Mouse (Mus musculus) left cerebral cortex, postnatal 4 days (tissue): Measurements from ENCODE around the gene Atrip. TPM values are rescaled to one million over a fixed set of nuclear protein-coding genes. Genes with fewer than 3 reads are reported as not detected.

ENCODE experiments used
- DNase-seq: peaks from one replicate; pipeline ENCODE4 v3.0.0-alpha.2; 2022
- intact Hi-C: fragments of 180-260 bp; cut with DNase I; formaldehyde crosslinking; loops from one replicate; pipeline ENCODE4 v1.15.1; 2025
- total RNA-seq, 2 experiments: library from RNA; stranded (reverse); gene quantifications; 2 replicates each; pipeline ENCODE4 v1.2.3; 2021

Gene Atrip
- total RNA-seq, 2 experiments from 2014 or later = 33.4 to 37.4 TPM

- DNase-seq = peak; percentile 66
- intact Hi-C loops = no loop called here
Observed at GRCm38 (mm10) chr9:109098969-109099368, 25.0 kb upstream of the Atrip start.

DNA sequence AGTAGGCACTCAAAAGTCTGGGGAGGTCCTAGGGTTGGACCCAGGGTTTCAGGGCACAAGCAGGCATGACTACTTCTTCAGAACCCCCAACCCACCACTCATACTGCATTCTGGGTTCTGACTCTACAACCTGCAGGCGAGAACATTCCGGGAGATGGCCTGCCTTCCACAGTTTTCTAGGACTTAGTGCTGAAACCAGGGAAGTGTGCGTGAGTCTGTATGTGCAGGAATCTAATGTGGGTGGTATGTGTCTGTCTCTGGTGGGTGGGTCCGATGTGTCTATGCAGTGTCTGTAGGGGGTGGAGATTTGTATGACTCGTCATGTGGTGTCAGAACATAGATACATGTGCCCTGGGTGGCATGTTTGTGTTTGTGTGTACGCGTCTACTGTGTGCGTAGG, 24.4 kb upstream of the Atrip start:
- no peak for DNase-seq
- intact Hi-C loops = no loop called here

- intact Hi-C loops = no loop called here
- DNase-seq = peak; percentile 77
Observed at GRCm38 (mm10) chr9:109097831-109098230, 23.9 kb upstream of the Atrip start.

GRCm38 (mm10) chr9:109097291-109097690, 23.4 kb upstream of the Atrip start:
- intact Hi-C loops = no loop called here
- no peak for DNase-seq

GRCm38 (mm10) chr9:109096856-109097255, 22.9 kb upstream of the Atrip start:
- intact Hi-C loops = no loop called here
- no peak for DNase-seq

DNA sequence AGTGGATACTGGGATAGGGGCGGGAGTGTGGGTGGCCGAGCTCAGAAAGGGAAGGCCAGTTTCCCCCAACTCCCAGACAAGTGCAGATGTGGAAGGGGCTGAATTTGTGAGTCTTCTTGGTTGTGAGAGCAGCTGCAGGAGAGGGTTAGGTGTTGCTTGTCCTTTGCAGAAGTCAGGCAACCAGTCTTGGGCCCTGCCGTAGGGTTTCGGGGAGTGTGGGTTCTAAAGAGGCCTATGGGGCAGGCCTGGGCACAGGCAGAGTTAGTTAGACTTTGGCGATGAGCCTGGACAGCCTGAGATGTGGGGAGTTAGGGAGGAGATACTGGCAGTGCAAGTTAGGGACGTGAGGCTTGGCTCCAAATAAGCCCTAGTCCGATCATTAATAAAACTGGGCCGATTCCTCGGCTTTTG, 22.3 kb upstream of the Atrip start:
- intact Hi-C loops = no loop called here

DNA sequence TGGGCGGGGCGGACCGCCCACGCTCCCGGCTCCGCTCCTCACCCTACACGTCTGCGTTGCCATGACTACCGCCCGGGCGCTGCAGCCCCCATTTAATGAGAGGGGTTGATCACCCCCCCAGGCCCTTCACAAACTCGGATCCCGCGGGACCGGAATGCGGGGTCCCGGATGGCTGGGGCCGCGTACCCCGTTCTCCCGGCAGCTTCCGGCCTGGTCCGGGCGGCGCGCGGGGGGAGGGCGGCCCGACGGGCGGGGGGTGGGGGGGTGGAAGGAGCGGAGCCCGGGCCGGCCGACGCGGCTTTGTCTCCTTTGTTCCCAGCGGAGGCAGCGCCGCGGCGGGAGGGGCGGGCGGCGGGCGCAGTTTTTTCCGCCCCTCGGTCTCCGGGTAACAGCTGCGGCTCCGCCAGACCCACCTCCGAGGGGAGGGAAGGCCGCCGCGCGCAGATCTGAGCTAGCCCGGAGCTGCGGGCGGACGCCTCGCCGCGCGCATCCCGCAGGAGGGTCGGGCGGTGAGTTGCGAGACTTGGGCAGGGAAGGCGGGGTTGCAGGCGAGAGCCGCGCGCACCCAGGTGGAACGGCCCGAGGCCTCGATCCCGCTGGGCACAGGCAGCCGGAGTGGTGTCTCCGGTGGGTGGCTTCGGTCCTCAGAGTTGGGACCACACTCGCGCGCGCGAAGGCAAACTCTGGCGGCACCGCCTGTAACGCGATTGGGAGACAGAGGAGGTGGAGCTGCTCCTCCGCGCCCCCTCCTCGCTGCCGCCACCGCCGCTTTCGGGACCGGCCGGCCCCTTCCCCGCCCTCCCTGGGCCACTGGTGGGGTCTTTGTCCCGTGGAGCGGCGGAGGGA, 21.4 kb upstream of the Atrip start, which contains the start of gene Plxnb1:
Gene Plxnb1, plus strand, starts transcription at position 253 of the 846 bp plus-strand sequence.
- intact Hi-C loops = no loop called here
- DNase-seq = peak; percentile 91

More for the DNA sequence above, 22.3 kb upstream of the Atrip start:
- DNase-seq = peak; percentile 43

DNA sequence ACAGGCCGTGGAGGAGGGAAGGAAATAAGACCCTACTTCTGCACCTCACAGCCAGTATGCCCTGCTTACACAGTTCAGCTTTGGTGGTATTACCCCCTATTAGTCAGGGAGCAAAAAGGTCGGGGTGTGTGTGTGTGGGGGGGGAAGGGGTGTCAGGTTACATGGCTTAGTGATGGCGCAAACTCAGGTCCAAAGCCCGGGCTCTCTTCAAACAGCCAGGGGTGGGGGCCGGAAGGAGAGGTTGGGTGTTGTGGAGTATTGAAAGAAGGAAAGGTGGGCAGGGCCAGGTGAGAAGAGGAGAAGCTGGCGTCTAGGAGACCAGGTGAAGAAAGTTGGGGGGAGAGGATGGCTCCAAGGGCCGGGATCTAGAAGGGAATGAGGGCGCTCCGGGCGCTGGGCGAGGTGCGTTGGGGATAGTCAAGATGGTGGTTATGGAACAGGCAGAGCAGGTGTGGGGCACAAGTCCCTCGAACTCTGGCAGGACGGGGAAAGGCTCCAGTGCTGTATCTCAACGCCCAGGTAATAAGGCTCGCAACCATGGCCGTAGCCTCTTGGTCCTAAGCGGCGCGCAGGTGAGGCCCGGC, 20.7 kb upstream of the Atrip start:
- intact Hi-C loops = no loop called here
- no peak for DNase-seq

GRCm38 (mm10) chr9:109093786-109094552, 20.0 kb upstream of the Atrip start:
- intact Hi-C loops = no loop called here

GRCm38 (mm10) chr9:109092799-109093198, 18.9 kb upstream of the Atrip start:
- DNase-seq = no peak
- intact Hi-C loops = no loop called here

More at GRCm38 (mm10) chr9:109093786-109094552, 20.0 kb upstream of the Atrip start:
- DNase-seq = peak; percentile 47

DNA sequence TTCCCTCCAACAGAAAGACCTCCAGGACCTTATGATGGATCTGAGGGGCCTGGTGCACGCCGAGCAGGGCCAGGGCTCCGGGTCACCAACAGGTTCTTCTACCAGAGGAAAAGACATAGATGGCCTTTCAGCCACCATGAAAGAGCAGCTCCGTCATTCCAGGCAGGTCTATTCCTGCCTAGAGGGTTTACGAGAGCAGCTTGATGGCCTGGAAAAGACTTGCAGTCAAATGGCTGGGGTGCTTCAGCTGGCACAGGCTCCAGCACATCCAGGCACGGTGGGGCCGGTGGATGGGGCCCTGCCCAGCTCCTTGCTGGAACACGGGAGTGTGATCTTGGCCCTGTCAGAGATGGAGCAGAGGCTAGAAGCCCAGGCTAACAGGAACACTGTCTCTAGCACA, 17.9 kb upstream of the Atrip start:
- intact Hi-C loops = no loop called here
- DNase-seq = no peak

GRCm38 (mm10) chr9:109090446-109090845, 16.5 kb upstream of the Atrip start:
- DNase-seq = no peak

GRCm38 (mm10) chr9:109087987-109088386, 14.1 kb upstream of the Atrip start:
- intact Hi-C loops = loop anchor here (5.0 kb wide), 2 partner anchors 34 to 744 kb away; partner anchors contain the start of gene Nme6
- DNase-seq = peak; percentile 70

More at GRCm38 (mm10) chr9:109090446-109090845, 16.5 kb upstream of the Atrip start:
- intact Hi-C loops = no loop called here

DNA sequence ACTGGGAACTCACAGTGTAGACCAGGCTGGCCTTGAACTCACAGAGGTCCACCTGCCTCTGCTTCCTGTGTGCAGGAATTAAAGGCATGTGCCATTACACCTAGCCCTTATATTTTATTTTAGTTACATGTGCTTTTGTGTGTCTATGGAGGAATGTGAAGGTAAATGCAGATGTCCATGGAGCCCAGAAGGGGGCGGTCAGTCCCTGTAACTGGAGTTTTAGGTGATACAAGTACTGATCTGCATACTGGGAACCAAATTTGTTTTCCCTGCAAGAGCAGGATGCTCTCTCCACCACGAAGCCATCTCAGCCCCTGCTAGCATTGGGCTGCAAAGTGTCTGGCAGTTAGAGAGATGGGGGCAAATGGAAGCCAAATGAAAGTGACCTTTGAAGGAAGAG, 11.0 kb upstream of the Atrip start:
- no peak for DNase-seq
- intact Hi-C loops = loop anchor here (5.0 kb wide), 2 partner anchors 37 to 747 kb away; partner anchors contain the start of gene Nme6

GRCm38 (mm10) chr9:109082124-109082800, 8.3 kb upstream of the Atrip start, which contains the start of the genes Ccdc51 and Tma7:
Ccdc51 (plus strand) TSS chr9:109082493.
Tma7 (minus strand) TSS chr9:109082587.
- DNase-seq = peak; percentile 89
- intact Hi-C loops = no loop called here

DNA sequence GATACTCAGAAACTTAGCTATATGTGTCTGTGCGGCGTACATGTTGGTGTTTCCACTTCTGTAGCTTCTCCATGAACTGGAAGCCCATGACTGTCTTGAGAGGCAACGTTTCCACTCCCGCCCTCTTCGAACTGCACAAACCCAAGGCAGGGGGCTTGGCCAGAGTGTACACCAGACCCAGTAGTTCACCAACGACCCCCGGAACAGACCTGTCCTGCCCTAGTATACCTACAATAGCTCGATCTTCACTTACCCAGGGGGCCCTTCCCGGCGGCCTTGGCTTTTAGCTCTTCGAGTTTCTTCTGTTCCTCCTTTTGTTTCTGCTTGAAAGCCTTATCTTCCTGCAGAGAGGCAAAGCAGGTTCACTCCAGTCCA, 7.8 kb upstream of the Atrip start:
- no peak for DNase-seq
- intact Hi-C loops = no loop called here

GRCm38 (mm10) chr9:109080516-109080915, 6.6 kb upstream of the Atrip start:
- DNase-seq = no peak
- intact Hi-C loops = no loop called here

GRCm38 (mm10) chr9:109068095-109068735, 5.7 kb downstream of the Atrip start:
- DNase-seq = no peak
- intact Hi-C loops = loop anchor here (10.0 kb wide), 1 partner anchor 1037 kb away; no protein-coding TSS in a partner anchor

DNA sequence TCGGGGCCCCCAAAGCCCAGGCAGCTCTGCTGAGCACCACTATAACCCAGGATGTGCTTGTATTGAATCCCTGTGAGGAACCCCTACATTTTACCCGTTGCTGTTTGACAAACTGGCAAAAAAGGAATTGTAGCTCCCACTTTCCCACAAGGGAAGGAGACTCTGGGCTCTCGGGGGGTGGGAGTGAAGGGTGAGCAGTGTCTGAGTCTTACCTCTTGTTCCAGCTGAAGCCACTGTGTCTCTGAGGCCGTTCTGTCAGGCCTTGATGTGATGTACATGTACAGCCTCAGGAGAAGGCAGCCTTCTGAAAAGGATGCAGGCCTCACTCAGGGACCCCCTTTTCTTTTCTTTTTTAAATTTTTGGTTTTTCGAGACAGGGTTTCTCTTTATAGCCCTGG, 13.0 kb downstream of the Atrip start:
- intact Hi-C loops = loop anchor here (10.0 kb wide), 1 partner anchor 1044 kb away; no protein-coding TSS in a partner anchor
- no peak for DNase-seq
